Mouse (Mus musculus): ENCODE data around the gene A530084C06Rik.

DNA sequence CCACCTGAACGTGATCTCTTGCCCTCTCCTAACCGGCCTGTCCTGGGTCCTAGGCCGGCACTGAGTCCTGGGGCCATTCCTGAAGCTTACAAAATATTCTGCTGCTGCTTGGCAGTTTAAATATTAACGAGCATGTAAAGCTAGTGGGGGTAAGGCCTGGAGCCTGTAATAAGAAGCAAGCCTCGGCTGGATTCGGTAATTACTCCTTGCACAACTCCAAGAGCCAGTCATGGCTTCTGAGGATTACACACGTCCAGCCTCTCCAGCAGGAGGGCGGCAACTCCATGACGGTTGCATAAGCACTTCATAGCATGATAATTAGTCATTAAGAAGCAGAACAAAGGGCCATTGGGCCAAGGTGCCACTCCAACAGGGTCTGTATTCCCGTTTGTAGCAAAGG lies 19.3 kb upstream of the A530084C06Rik start:
- TF ChIP-seq EP300 (IDR thresholded peaks at IDR 0.05; ENCODE audit: low read depth) = no peak
- TF ChIP-seq CTCF (IDR thresholded peaks at IDR 0.05; ENCODE audit: low read depth) = no peak

Measured in liver, embryonic 14.5 days (tissue).